Mouse (Mus musculus) hindbrain, embryonic 11.5 days (tissue): Measurements from ENCODE around the gene Pex11g. TPM values are rescaled to one million over a fixed set of nuclear protein-coding genes. Genes with fewer than 3 reads are reported as not detected.

ENCODE experiments used
- ATAC-seq: fragments of 200-750 bp; cut with Nextera tagmentation; 2 replicates; pipeline ENCODE4 v1.8.0; 2017; ENCODE audit warnings: mild to moderate bottlenecking, moderate TSS enrichment, moderate library complexity; ENCODE audit not compliant: low FRiP score
- DNase-seq: peaks from one replicate; pipeline ENCODE4 v3.0.0-alpha.2; 2015; ENCODE audit warnings: low spot score
- H3K27ac ChIP-seq: fragments of 300-500 bp; sonication (generic); 2 replicates; pipeline ENCODE4 v1.5.1; 2014; ENCODE audit warnings: mild to moderate bottlenecking, low read depth, low read length
- H3K27me3 ChIP-seq: fragments of 300-500 bp; sonication (generic); 2 replicates; pipeline ENCODE4 v1.6.1; 2014; ENCODE audit warnings: mild to moderate bottlenecking, low read length, moderate library complexity, mixed read lengths; ENCODE audit not compliant: control insufficient read depth, insufficient read depth
- H3K36me3 ChIP-seq: fragments of 300-500 bp; sonication (generic); 2 replicates; pipeline ENCODE4 v1.6.1; 2014; ENCODE audit warnings: mild to moderate bottlenecking, low read length, moderate library complexity, mixed read lengths; ENCODE audit not compliant: control insufficient read depth, insufficient read depth
- H3K4me1 ChIP-seq: fragments of 300-500 bp; sonication (generic); replicated peaks from 2 replicates; pipeline ENCODE4 v1.6.1; 2014; ENCODE audit warnings: low read length, mixed read lengths; ENCODE audit not compliant: control insufficient read depth, insufficient read depth
- H3K4me2 ChIP-seq: fragments of 300-500 bp; sonication (generic); replicated peaks from 2 replicates; pipeline ENCODE4 v1.6.1; 2014; ENCODE audit warnings: mild to moderate bottlenecking, low read depth, low read length
- H3K4me3 ChIP-seq: fragments of 300-500 bp; sonication (generic); 2 replicates; pipeline ENCODE4 v1.5.1; 2014; ENCODE audit warnings: low read depth, low read length
- H3K9ac ChIP-seq: fragments of 300-500 bp; sonication (generic); 2 replicates; pipeline ENCODE4 v1.6.1; 2014; ENCODE audit warnings: low read depth, low read length
- H3K9me3 ChIP-seq: fragments of 300-500 bp; sonication (generic); 2 replicates; pipeline ENCODE4 v1.6.1; 2016; ENCODE audit warnings: low read length; ENCODE audit not compliant: control insufficient read depth
- WGBS: fragments of 180-500 bp; shearing (Covaris S2); extraction: QIAGEN DNeasy Blood & Tissue Kit; methylation state at CpG from one replicate; pipeline ENCODE4 v1.1.7; 2014; 5-methylcytosine and 5-hydroxymethylcytosine counted together
- polyA plus RNA-seq: library from polyadenylated mRNA; unstranded; fragments of >200 nt; fragmentation: Nextera tagmentation; extraction: Ambion mirVana; gene quantifications from 2 replicates; pipeline ENCODE4 v1.2.1, GENCODE M21; 2014

Gene Pex11g
- polyA plus RNA-seq, 1 experiment from 2014 or later = 2.4 TPM

DNA sequence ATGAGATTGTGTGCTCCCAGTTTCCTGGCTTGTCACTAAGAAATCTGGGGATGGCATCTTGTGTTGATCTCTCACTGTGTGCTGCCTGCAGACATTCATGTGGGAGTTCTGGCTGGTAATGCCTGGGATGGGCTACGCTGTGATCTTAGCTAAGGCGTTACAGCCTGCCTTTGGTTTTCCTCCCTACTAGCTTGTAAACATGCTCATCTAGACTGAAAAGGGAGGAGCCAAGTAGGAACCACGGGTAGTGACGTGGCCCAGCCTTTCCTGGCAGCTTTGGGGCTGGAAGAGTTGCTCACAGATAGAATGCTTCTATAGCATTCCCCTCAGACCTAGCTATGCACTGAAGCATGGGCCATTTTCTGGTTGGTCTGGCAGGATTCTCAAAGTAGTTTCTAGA is 34.7 kb upstream of the Pex11g start:
- DNase-seq (no peak), ATAC-seq (no peak)
- WGBS = 82% methylated on average over 4 of the region's 4 CpGs
- H3K9ac ChIP-seq = 0 out of 2 replicates have a peak overlapping the region, but pooled peaks have one; percentile 31
- H3K4me2 ChIP-seq = no peak overlapping the region
- no peaks in the 10 kb centered on the region for H3K9me3 ChIP-seq
- H3K27me3 ChIP-seq = no peaks in the 10 kb centered on the region
- no peaks in the 10 kb centered on the region; the same call in 1 of the 2 replicates for H3K36me3 ChIP-seq
- no peak overlapping the region for H3K4me3 ChIP-seq
- no peak overlapping the region for H3K27ac ChIP-seq
- H3K4me1 ChIP-seq = no peaks in the 10 kb centered on the region

DNA sequence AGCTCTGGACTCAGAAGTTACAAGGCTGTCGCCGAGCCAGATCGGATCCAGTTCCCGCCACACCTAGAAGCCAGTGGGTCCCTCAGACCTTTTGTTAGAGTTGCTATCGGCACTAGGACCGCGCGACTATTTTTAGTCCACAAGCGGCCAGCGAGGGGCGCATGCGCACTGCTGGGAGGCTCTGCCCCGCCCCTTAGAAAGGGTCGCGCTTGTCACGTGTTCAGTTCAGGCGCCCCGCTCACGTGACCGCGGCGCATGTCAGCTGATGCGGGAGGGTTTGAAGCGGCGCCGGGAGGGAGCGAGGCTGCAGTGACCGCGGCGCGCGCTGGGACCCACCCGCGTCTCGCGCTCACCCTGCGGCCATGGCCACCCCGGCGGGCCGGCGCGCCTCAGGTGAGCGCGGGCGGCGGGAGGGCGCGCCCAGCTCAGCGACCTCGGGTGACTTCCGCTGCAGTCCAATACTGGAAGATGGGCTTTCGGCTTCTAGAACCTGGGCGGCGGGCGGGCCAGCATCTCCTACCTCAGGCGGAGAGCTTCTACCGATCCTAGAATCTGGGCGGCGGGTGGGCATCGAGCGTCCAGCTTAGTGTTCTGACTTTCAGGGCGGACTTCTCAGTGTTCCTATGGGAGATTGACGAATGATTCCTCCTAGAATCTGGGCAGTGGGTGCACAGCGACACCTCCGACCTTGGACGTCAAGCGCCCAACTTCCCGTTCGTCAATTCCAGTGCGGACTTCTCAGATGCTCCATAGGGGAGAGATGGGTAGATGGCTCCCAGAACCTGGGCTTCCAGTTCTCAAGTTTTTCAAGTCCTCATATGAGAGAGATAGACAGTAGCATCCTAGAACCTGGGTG is 33.0 kb upstream of the Pex11g start, which contains the start of gene Mcoln1:
Gene Mcoln1 (plus strand): TSS at position 223 of the 856 bp plus-strand sequence.
- Histone ChIP-seq H3K36me3 (peaks cover 11% of the 10 kb centered on the region), H3K27ac (peak within 1 kb of the TSS; percentile 77), H3K4me3 (peak within 1 kb of the TSS; percentile 81), H3K4me2 (peak within 1 kb of the TSS; percentile 69), H3K9me3 (peaks cover 2% of the 10 kb centered on the region; the same call in 1 of the 2 replicates), H3K9ac (peak within 1 kb of the TSS; percentile 86), H3K4me1 (no peaks in the 10 kb centered on the region), H3K27me3 (no peaks in the 10 kb centered on the region)
- DNase-seq (peak; percentile 100), ATAC-seq (peak; percentile 95)
- under 1% methylated on average over 70 of the region's 70 CpGs for WGBS

DNA sequence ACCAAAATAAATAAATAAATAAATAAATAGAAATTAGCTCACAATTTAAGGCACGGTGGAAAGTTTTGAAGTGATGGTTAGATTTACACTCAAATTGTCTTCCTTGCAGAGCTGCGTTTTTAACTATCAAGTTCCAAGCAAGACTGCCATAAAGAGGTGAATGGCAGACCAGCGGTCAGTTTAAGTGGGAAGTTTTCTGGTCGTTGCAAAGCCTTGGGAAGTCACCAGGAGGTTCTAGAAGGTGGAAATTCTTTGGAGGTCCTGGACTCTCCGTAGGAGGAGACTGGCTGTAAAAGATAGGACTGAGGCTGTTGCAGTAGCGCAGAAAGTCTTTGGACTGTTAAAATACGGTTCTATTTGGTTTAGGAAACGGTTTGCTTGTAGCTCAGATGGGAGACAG is 32.3 kb upstream of the Pex11g start:
- WGBS = 11% methylated on average over 8 of the region's 8 CpGs
- Histone ChIP-seq H3K4me3 (peak overlapping the region; percentile 81), H3K9ac (peak overlapping the region; percentile 86), H3K9me3 (peaks cover 2% of the 10 kb centered on the region; the same call in 1 of the 2 replicates), H3K27ac (peak overlapping the region; percentile 77), H3K27me3 (no peaks in the 10 kb centered on the region), H3K4me2 (peak overlapping the region; percentile 69), H3K4me1 (no peaks in the 10 kb centered on the region), H3K36me3 (peaks cover 18% of the 10 kb centered on the region)
- DNase-seq (no peak), ATAC-seq (peak; percentile 39; the same call in 1 of the 2 replicates)

DNA sequence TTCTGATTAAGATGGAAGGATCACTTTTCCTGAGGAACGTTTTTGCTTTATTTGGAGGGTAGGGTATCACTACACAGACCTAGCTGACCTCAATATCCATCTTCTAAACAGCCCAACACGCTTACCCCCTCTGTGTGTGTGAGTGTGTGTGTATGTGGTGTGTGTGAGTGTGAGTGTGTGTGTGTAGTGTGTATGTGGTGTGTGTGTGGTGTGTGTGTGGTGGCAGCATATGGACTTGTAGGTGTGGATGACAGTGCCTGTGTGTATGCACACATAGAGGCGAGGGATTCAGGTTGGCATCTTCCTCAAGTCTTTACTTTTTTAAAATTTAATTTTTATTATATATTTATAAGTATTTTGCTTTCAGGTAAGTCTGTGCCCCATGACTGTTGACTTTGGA is 31.1 kb upstream of the Pex11g start:
- Histone ChIP-seq H3K36me3 (peaks cover 21% of the 10 kb centered on the region), H3K27me3 (no peaks in the 10 kb centered on the region), H3K27ac (no peak overlapping the region), H3K4me2 (no peak overlapping the region), H3K9ac (no peak overlapping the region), H3K4me3 (no peak overlapping the region), H3K9me3 (peaks cover 2% of the 10 kb centered on the region; the same call in 1 of the 2 replicates), H3K4me1 (no peaks in the 10 kb centered on the region)
- WGBS = 86% methylated on average over 3 of the region's 3 CpGs
- DNase-seq = no peak
- ATAC-seq = no peak

DNA sequence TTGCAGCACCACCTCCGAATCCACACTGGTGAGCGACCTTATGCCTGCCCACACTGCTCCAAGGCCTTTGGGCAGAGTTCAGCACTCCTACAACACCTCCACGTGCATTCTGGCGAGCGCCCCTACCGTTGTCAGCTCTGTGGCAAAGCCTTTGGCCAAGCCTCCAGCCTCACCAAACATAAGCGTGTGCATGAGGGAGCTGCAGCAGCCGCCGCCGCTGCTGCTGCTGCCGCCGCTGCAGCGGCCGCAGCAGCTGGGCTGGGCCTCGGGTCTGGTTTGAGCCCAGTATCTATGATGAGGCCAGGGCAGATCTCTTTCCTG is 28.9 kb upstream of the Pex11g start:
- no peak for DNase-seq
- Histone ChIP-seq H3K27me3 (no peaks in the 10 kb centered on the region), H3K27ac (no peak overlapping the region), H3K36me3 (peaks cover 21% of the 10 kb centered on the region), H3K9ac (no peak overlapping the region), H3K4me3 (no peak overlapping the region), H3K4me2 (no peak overlapping the region), H3K9me3 (peaks cover 2% of the 10 kb centered on the region; the same call in 1 of the 2 replicates), H3K4me1 (no peaks in the 10 kb centered on the region)
- WGBS = 89% methylated on average over 15 of the region's 15 CpGs
- ATAC-seq = no peak

DNA sequence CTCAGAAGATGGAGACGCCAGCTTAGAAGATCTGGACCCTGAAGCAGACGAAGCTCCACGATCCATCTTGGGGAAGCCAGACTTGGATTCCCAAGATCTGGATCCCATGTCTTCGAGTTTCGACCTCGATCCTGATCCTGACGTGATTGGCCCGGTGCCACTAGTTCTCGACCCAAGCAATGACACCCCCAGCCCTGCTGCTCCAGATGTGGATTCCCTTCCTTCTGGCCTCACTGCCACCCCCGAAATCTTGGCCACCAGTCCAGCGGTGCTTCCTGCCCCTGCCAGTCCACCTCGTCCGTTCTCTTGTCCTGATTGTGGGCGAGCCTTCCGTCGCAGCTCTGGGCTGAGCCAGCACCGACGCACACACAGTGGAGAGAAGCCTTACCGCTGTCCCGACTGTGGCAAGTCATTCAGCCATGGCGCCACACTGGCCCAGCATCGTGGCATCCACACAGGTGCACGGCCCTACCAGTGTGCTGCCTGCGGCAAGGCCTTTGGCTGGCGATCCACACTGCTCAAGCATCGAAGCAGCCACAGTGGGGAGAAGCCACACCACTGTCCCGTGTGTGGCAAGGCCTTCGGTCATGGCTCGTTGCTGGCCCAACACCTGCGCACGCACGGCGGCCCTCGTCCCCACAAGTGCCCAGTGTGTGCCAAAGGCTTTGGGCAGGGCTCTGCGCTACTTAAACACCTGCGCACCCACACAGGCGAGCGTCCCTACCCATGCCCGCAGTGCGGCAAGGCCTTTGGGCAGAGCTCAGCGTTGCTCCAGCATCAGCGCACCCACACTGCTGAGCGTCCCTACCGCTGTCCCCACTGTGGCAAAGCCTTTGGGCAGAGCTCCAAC is 28.3 kb upstream of the Pex11g start:
- H3K4me1 ChIP-seq = no peaks in the 10 kb centered on the region

DNA sequence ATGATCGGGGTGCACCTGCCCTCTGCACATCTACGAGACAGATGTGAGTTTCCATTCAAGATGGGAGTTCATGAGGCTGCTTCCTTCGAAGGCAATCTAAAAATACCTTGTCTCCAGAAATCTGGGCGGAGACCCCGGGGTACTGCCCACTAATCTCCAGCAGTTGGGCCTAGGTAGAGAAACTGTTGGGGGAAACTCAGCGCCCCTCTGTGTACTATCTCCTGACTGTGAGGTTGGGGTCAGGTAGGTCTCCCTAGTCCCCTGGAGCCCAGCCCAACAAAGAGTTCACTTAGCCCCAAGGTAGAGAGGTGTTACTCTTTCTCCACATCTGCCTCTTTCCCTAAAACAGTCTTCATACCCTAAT is 26.3 kb upstream of the Pex11g start:
- H3K4me1 ChIP-seq = no peaks in the 10 kb centered on the region
- 55% methylated on average over 6 of the region's 6 CpGs for WGBS

More for the DNA sequence above, 28.3 kb upstream of the Pex11g start:
- Histone ChIP-seq H3K36me3 (peaks cover 21% of the 10 kb centered on the region), H3K27ac (no peak overlapping the region), H3K9ac (no peak overlapping the region), H3K9me3 (peaks cover 2% of the 10 kb centered on the region; the same call in 1 of the 2 replicates), H3K4me3 (no peak overlapping the region), H3K4me2 (no peak overlapping the region), H3K27me3 (no peaks in the 10 kb centered on the region)
- DNase-seq = no peak
- ATAC-seq = no peak
- WGBS = 96% methylated on average over 44 of the region's 44 CpGs

DNA sequence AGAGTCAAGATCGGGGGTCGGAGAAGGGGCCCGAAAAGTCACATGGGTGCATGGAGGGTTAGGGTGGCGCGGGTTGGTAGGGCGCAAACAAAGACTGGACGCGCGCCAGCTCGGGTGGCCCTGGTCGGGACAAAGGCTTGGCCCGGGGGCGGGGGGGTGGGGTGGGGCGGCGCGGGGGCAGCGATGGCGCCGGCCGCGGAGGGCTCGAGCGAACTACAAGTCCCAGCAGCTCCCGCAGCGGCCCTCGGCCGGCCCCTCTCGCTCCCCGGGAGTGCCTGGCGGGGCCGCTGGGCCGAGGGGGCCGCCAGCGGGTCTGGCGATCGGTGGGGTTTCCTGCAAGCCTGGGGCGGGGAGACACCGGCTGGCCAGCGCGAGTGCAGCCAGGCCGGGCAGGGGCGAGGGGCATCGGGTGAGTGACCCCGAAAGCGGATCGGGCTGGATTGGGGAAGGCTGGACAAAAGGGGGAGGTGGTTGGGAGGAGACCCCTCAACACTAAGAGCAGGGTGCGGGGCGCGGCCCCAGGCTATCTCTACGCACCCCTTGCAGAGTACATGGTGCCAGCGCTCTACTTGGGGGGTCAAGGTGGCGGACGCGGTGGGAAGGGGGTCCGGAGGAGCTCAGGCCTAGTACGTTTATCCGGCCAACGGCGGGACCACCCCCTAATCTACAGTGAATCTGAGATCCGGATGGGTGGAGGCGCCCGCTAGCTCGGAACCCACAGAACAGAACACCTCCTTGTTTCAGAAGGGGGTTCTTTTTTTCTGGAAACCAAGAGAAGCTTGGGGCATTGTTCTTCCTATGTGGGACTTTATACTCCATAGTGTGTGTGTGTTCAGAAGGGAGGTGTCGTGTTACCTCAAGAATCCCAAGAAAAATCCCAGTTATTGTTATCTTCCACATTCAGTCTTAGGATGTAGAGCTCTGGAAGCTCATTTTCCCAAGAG is 25.7 kb upstream of the Pex11g start, which contains the start of gene Zfp358:
Gene Zfp358 (plus strand): TSS at position 238 of the 944 bp plus-strand sequence.
- Histone ChIP-seq H3K4me2 (peak within 1 kb of the TSS; percentile 68), H3K9ac (peak within 1 kb of the TSS; percentile 98), H3K9me3 (peaks cover 2% of the 10 kb centered on the region; the same call in 1 of the 2 replicates), H3K27ac (peak within 1 kb of the TSS; percentile 81), H3K4me3 (peak within 1 kb of the TSS; percentile 91), H3K4me1 (no peaks in the 10 kb centered on the region), H3K27me3 (no peaks in the 10 kb centered on the region), H3K36me3 (peaks cover 21% of the 10 kb centered on the region)
- peak; percentile 94 for ATAC-seq
- DNase-seq = peak; percentile 89
- under 1% methylated on average over 39 of the region's 64 CpGs for WGBS

More for the DNA sequence above, 26.3 kb upstream of the Pex11g start:
- Histone ChIP-seq H3K36me3 (peaks cover 21% of the 10 kb centered on the region), H3K27me3 (no peaks in the 10 kb centered on the region), H3K4me2 (peak overlapping the region; percentile 68), H3K27ac (peak overlapping the region; percentile 81), H3K9me3 (peaks cover 2% of the 10 kb centered on the region; the same call in 1 of the 2 replicates), H3K4me3 (peak overlapping the region; percentile 91), H3K9ac (peak overlapping the region; percentile 98)
- DNase-seq (no peak), ATAC-seq (no peak)
